Mouse (Mus musculus): ENCODE results near the gene Gipc1. TPM values are rescaled to one million over a fixed set of nuclear protein-coding genes. Genes with fewer than 3 reads are reported as not detected.

Gene Gipc1
- 92.0 and 93.3 TPM in 2 replicates for polyA plus RNA-seq (2012; rRNA removed)

DNA sequence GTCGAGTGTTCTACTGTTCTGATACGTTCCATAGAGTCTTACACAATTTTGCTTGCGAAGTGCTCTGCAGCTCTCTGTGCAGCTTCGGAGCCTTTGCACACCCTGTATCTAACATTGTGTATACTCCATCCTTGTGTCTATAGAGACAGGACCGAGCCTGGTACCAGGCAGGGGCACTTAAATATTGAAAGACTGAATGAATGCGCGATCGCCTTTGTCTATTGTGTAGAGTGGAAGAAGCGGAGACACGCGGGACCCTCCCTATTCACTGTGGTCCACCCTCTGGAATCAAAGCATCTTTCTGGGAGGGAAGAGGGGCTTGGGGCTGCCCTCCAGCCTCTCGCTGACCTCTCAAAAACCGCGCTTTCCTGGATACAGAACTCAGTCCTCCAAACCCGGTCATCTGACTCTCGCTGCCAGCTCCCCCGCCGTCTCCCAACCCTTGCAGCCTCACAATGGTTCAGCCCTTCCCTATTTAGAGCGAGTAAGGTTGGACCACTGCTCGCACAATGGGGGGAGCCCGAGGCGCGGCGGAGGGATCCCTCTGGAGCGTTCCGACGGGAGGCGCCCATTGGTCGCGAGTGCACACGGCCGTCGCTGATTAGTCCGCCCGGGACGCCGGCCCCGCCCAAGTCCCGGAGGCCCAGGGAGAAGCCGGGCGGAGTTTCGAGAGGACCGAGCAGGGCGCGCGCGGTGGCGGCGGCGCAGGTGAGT is at the start of gene Gipc1:
Gene Gipc1 (plus strand): TSS at position 648 of the 714 bp plus-strand sequence.

DNA sequence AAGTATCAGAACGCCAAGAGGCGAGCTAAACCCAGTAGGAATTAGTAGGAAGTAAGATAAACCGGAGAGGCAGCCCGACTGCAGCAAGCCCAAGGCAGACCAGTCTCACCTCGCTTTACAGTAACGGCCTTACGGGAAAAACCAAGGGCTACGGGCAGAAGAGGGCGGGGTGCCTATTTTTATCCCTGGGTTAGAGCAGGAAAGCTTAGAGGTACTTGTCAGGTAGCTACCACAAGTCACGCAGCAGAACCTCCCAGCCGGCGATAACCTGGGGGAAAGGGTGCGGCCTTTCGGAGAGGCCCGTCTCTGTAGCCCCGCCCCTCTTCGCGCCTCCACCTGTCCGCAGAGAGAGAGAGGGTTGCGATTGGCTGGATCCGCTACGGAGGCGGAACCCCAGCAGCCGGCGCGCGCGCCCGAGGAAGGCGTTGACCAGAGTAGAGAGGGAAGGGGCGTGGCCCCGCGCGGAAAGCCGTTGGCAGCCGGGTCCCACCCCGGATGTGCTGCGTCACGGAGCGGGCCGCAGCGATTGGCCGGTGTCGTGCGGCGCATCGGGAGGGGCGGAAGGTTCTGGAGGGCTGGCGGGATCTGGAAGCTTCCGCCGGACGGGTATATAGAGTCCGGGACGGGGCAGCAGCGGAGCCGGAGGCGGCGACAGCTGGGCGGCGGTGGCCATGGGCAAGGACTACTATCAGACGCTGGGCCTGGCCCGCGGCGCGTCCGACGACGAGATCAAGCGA is 44.6 kb upstream of the Gipc1 start, which contains the start of the genes Tecr and Dnajb1:
Gene Tecr (minus strand): TSS at position 311 of the 737 bp plus-strand sequence.
Gene Dnajb1 (plus strand): TSS at position 533 of the 737 bp plus-strand sequence.

GRCm38 (mm10) chr8:83665969-83666865 is 13.7 kb downstream of the Gipc1 start, which contains the start of gene Ptger1:
TSS of gene Ptger1 (plus strand) at chr8:83666678.

GRCm38 (mm10) chr8:83698661-83699453 is 46.4 kb downstream of the Gipc1 start, which contains the start of gene Pkn1:
TSS of gene Pkn1 (minus strand) at chr8:83699179.

Other genes with a start within 250 kb of the Gipc1 start
- 145 and 155 TPM in 2 replicates for gene Scoc, start 194.3 kb upstream of the Gipc1 start, polyA plus RNA-seq (2012; rRNA removed)
- gene Olfr370, start 116.9 kb upstream of the Gipc1 start, polyA plus RNA-seq (2012; rRNA removed), result 0.02 and 0.03 TPM in 2 replicates
- gene Ndufb7, start 86.0 kb upstream of the Gipc1 start, polyA plus RNA-seq (2012; rRNA removed), result 303 and 319 TPM in 2 replicates
- 974 and 984 TPM in 2 replicates for gene Tecr, start 44.7 kb upstream of the Gipc1 start, polyA plus RNA-seq (2012; rRNA removed)
- gene Dnajb1, start 44.5 kb upstream of the Gipc1 start, polyA plus RNA-seq (2012; rRNA removed), result 31.1 and 34.0 TPM in 2 replicates
- 1.00 and 1.2 TPM in 2 replicates for gene Ptger1, start 14.0 kb downstream of the Gipc1 start, polyA plus RNA-seq (2012; rRNA removed)
- 63.8 and 64.0 TPM in 2 replicates for gene Pkn1, start 46.5 kb downstream of the Gipc1 start, polyA plus RNA-seq (2012; rRNA removed)
- gene Ddx39, start 62.5 kb downstream of the Gipc1 start, polyA plus RNA-seq (2012; rRNA removed), result 86.0 and 87.4 TPM in 2 replicates
- gene Adgre5, start 88.6 kb downstream of the Gipc1 start, polyA plus RNA-seq (2012; rRNA removed), result 17.3 and 26.4 TPM in 2 replicates
- 200 and 205 TPM in 2 replicates for gene Adgrl1, start 247.4 kb downstream of the Gipc1 start, polyA plus RNA-seq (2012; rRNA removed)